Mouse (Mus musculus) liver, postnatal 0 days (tissue): ENCODE results near the gene Gm3667.
"Not testable (repeated sequence)": the region's sequence is repeated elsewhere in the genome, so short reads cannot be mapped to it uniquely, and the experiment has no call there.

Experiments used
- CTCF ChIP-seq: sonication (generic); IDR thresholded peaks from 2 replicates; pipeline ENCODE4 v1.5.1; 2016; ENCODE audit warnings: antibody characterized with exemption, low read depth
- EP300 ChIP-seq: IDR thresholded peaks from 2 replicates; pipeline ENCODE4 v1.6.1; 2016; ENCODE audit warnings: antibody characterized with exemption, low read depth, mild to moderate bottlenecking

DNA sequence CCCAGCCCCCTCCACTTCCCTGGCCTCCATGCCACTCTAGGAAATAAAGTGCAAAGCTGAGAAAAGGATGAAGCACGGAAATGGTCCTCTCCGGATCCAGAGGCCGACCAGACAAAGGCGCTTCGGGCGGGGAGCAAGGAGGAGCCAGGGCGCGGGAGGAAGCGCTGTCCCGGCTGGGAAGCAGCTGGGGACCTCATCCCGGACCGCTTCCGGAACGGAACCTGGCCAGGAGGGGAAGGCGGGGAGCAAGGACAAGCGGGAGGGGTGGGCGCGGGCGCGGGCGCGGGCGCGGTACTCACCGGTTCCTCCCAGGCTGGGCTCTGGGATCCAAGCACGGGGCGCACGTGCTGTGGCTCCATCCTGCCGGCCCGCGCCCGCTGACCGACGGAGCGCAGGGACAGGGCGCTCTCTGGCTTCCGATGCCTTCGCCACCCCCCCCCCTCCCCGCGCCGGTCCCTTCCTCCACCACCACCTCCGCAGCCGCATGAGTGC, at the start of gene Gm3667:
- not testable (repeated sequence) for TF ChIP-seq EP300, CTCF
